16 mouse cellular contexts compared by ENCODE assay signal in the genomic region with DNA sequence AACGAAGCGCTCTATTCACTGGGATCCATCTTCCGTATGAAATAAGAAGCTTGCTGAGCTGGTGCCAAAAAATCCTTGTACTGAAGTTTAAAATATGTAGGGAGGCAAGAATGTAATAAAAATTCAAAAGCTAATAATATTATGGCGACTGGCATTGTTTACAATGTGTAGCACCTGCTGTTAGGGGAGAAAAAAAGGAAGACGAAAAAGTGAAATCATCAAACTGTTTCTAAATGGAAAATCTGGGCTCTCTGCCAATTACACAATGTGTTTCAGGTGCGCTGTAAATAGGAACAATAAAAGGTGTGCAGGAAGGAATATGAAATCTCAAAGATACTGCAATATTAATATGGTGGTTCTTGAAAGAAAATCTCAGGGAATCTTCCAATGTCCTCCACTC.
DNase-seq lines count a peak whose midpoint lies in the region; ATAC-seq lines count a peak whose summit lies in the region.
"Had no signal": no experiment of that assay in that cellular context is flagged by ENCODE, and none has a peak within 500 bp of the region (broad histone marks: within the 10 kb centered on the region; RNA-seq: fewer than 3 reads in every experiment).

No protein-coding gene starts in this region.

- peak; percentile 12 for DNase-seq in cerebellum, adult 9-10 months
- DNase-seq in cerebellum, adult 9-11 months = no peak
- no peak for DNase-seq in hindbrain, embryonic 10.5 days (ENCODE audit: low spot score)
- peak; percentile 67 for DNase-seq in midbrain, embryonic 14.5 days
- no peak for DNase-seq in midbrain, embryonic 11.5 days (ENCODE audit: low spot score, missing footprints)
- DNase-seq in urinary bladder, postnatal 36 days (ENCODE audit: low spot score in 2 of 2) = no peak
- DNase-seq: adrenal gland, postnatal 10 days; cerebellum, adult 8-10 months; kidney, adult 2 months; lung, embryonic 14.5 days had no signal

- WGBS in hindbrain, embryonic 13.5 days = 58% methylated on average over 6 of the region's 6 CpGs
- 85% methylated on average over 6 of the region's 6 CpGs for WGBS in hindbrain, embryonic 10.5 days
- 63% methylated on average over 6 of the region's 6 CpGs for WGBS in midbrain, embryonic 14.5 days
- 90% methylated on average over 6 of the region's 6 CpGs for WGBS in midbrain, embryonic 11.5 days
- WGBS in neural tube, embryonic 15.5 days = 39% methylated on average over 6 of the region's 6 CpGs

- no peak overlapping the region for H3K4me2 ChIP-seq in hindbrain, embryonic 13.5 days
- peak overlapping the region; percentile 27; the same call in 1 of the 2 replicates for H3K4me2 ChIP-seq in midbrain, embryonic 14.5 days (ENCODE audit: low read length)
- H3K4me2 ChIP-seq in midbrain, embryonic 11.5 days = no peak overlapping the region
- peak overlapping the region; percentile 20; the same call in 1 of the 2 replicates for H3K4me2 ChIP-seq in neural tube, embryonic 15.5 days
- H3K4me2 ChIP-seq: limb, embryonic 15.5 days; lung, embryonic 14.5 days had no signal

- ATAC-seq in hindbrain, embryonic 13.5 days (ENCODE audit: low FRiP score) = no peak
- no peak for ATAC-seq in midbrain, embryonic 14.5 days (ENCODE audit: low FRiP score, low TSS enrichment)
- no peak for ATAC-seq in midbrain, embryonic 11.5 days (ENCODE audit: low FRiP score)
- 0 out of 2 replicates have a peak, but pooled peaks have one; percentile 8 for ATAC-seq in neural tube, embryonic 15.5 days (ENCODE audit: low FRiP score)

- peak overlapping the region; percentile 83 for H3K27ac ChIP-seq in hindbrain, embryonic 13.5 days
- no peak overlapping the region for H3K27ac ChIP-seq in hindbrain, embryonic 10.5 days
- H3K27ac ChIP-seq in midbrain, embryonic 14.5 days (replicated peaks; ENCODE audit: low read depth, low read length) = peak overlapping the region; percentile 78
- H3K27ac ChIP-seq in midbrain, embryonic 11.5 days (ENCODE audit: low read depth, low read length) = no peak overlapping the region
- H3K27ac ChIP-seq in neural tube, embryonic 15.5 days (replicated peaks) = peak overlapping the region; percentile 73
- H3K27ac ChIP-seq: kidney, postnatal 0 days; left cerebral cortex, adult 2 months; limb, embryonic 15.5 days; liver, embryonic 14.5 days had no signal

- H3K27me3 ChIP-seq in hindbrain, embryonic 13.5 days = no peaks in the 10 kb centered on the region
- H3K27me3 ChIP-seq in hindbrain, embryonic 10.5 days (ENCODE audit: insufficient read depth, poor library complexity, severe bottlenecking) = no peaks in the 10 kb centered on the region
- H3K27me3 ChIP-seq in midbrain, embryonic 14.5 days (ENCODE audit: control insufficient read depth, insufficient read depth, low read length) = no peaks in the 10 kb centered on the region
- H3K27me3 ChIP-seq in midbrain, embryonic 11.5 days (ENCODE audit: control insufficient read depth, insufficient read depth, low read length) = no peaks in the 10 kb centered on the region
- H3K27me3 ChIP-seq in neural tube, embryonic 15.5 days (replicated peaks) = no peaks in the 10 kb centered on the region
- H3K27me3 ChIP-seq: limb, embryonic 15.5 days had no signal

- no peaks in the 10 kb centered on the region for H3K9me3 ChIP-seq in hindbrain, embryonic 13.5 days
- H3K9me3 ChIP-seq in hindbrain, embryonic 10.5 days = no peaks in the 10 kb centered on the region
- H3K9me3 ChIP-seq in midbrain, embryonic 14.5 days (ENCODE audit: control insufficient read depth, low read length) = no peaks in the 10 kb centered on the region
- H3K9me3 ChIP-seq in midbrain, embryonic 11.5 days (ENCODE audit: control insufficient read depth, low read length) = no peaks in the 10 kb centered on the region
- H3K9me3 ChIP-seq in neural tube, embryonic 15.5 days (replicated peaks) = no peaks in the 10 kb centered on the region
- H3K9me3 ChIP-seq: limb, embryonic 15.5 days had no signal

- H3K36me3 ChIP-seq in hindbrain, embryonic 13.5 days = no peaks in the 10 kb centered on the region
- no peaks in the 10 kb centered on the region for H3K36me3 ChIP-seq in hindbrain, embryonic 10.5 days
- H3K36me3 ChIP-seq in midbrain, embryonic 14.5 days (ENCODE audit: control insufficient read depth, insufficient read depth, low read length) = no peaks in the 10 kb centered on the region
- H3K36me3 ChIP-seq in midbrain, embryonic 11.5 days (ENCODE audit: control insufficient read depth, insufficient read depth, low read length) = no peaks in the 10 kb centered on the region
- H3K36me3 ChIP-seq in neural tube, embryonic 15.5 days = no peaks in the 10 kb centered on the region
- H3K36me3 ChIP-seq: limb, embryonic 15.5 days had no signal

- H3K9ac ChIP-seq in hindbrain, embryonic 13.5 days = no peak overlapping the region
- no peak overlapping the region for H3K9ac ChIP-seq in midbrain, embryonic 14.5 days (replicated peaks; ENCODE audit: low read length)
- no peak overlapping the region for H3K9ac ChIP-seq in midbrain, embryonic 11.5 days (ENCODE audit: low read length)
- H3K9ac ChIP-seq in neural tube, embryonic 15.5 days (replicated peaks) = no peak overlapping the region
- H3K9ac ChIP-seq: limb, embryonic 15.5 days; liver, embryonic 14.5 days; lung, embryonic 14.5 days had no signal

- H3K4me1 ChIP-seq in hindbrain, embryonic 13.5 days (replicated peaks) = peaks cover 33% of the 10 kb centered on the region
- peaks cover 5% of the 10 kb centered on the region; the same call in 1 of the 2 replicates for H3K4me1 ChIP-seq in hindbrain, embryonic 10.5 days (replicated peaks)
- peaks cover 21% of the 10 kb centered on the region; the same call in 1 of the 2 replicates for H3K4me1 ChIP-seq in midbrain, embryonic 14.5 days (ENCODE audit: control insufficient read depth, insufficient read depth, low read length)
- H3K4me1 ChIP-seq in midbrain, embryonic 11.5 days (ENCODE audit: control insufficient read depth, insufficient read depth, low read length) = no peaks in the 10 kb centered on the region; the same call in 1 of the 2 replicates
- peaks cover 33% of the 10 kb centered on the region for H3K4me1 ChIP-seq in neural tube, embryonic 15.5 days

- H3K4me3 ChIP-seq in hindbrain, embryonic 13.5 days = no peak overlapping the region
- no peak overlapping the region for H3K4me3 ChIP-seq in hindbrain, embryonic 10.5 days
- no peak overlapping the region for H3K4me3 ChIP-seq in midbrain, embryonic 14.5 days (replicated peaks; ENCODE audit: low read depth, low read length)
- no peak overlapping the region for H3K4me3 ChIP-seq in midbrain, embryonic 11.5 days (ENCODE audit: low read depth, low read length)
- no peak overlapping the region for H3K4me3 ChIP-seq in neural tube, embryonic 15.5 days (replicated peaks)
- H3K4me3 ChIP-seq: left cerebral cortex, adult 2 months; limb, embryonic 15.5 days had no signal

Comparison
In these comparisons a context has a peak if more than half of its experiments do, and no peak if none do; other contexts are left out.
1. DNase-seq: peak in cerebellum, adult 9-10 months (single experiment) and midbrain, embryonic 14.5 days (single experiment); none in cerebellum, adult 9-11 months (single experiment), hindbrain, embryonic 10.5 days (single experiment), midbrain, embryonic 11.5 days (single experiment) and urinary bladder, postnatal 36 days (0 of 2).
2. H3K27ac ChIP-seq: peak in hindbrain, embryonic 13.5 days (single experiment), midbrain, embryonic 14.5 days (single experiment) and neural tube, embryonic 15.5 days (single experiment); none in hindbrain, embryonic 10.5 days (single experiment) and midbrain, embryonic 11.5 days (single experiment).
3. H3K4me2 ChIP-seq: peak in midbrain, embryonic 14.5 days (single experiment) and neural tube, embryonic 15.5 days (single experiment); none in hindbrain, embryonic 13.5 days (single experiment) and midbrain, embryonic 11.5 days (single experiment).